Mouse (Mus musculus) T-helper 17 cell (primary cell): ENCODE measurements around the gene Acot12.
"Not testable (repeated sequence)": the region's sequence is repeated elsewhere in the genome, so short reads cannot be mapped to it uniquely, and the experiment has no call there.

Experiments
- in situ Hi-C, 2 experiments: fragments of 300-600 bp; cut with MboI, MseI; formaldehyde crosslinking; loops; 1 replicate in 1 of 2; 2 replicates in 1 of 2; pipeline ENCODE4 v1.15.1; 2025; ENCODE audit warnings: high pct_unique_total_duplicates in 2 of 2

Gene Acot12

DNA sequence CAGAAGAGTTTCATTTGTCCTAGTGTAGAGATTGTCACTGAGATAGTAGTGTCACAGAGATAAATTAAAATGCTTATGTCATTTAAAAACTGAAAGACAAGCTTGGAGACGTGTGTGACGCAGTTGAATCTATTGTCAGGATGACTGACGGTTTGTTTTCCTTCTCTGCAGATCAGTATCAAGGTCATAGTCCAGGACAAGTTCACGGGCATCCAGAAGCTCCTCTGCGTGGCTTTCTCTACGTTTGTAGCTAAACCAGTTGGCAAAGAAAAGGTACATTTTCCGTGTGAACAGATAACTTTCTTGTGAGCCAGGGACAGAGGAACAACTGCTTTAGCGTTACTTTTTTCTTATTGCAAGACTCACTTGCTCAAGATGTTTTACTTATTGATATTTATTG lies 18.5 kb downstream of the Acot12 start:
- in situ Hi-C loops: no loop called here

DNA sequence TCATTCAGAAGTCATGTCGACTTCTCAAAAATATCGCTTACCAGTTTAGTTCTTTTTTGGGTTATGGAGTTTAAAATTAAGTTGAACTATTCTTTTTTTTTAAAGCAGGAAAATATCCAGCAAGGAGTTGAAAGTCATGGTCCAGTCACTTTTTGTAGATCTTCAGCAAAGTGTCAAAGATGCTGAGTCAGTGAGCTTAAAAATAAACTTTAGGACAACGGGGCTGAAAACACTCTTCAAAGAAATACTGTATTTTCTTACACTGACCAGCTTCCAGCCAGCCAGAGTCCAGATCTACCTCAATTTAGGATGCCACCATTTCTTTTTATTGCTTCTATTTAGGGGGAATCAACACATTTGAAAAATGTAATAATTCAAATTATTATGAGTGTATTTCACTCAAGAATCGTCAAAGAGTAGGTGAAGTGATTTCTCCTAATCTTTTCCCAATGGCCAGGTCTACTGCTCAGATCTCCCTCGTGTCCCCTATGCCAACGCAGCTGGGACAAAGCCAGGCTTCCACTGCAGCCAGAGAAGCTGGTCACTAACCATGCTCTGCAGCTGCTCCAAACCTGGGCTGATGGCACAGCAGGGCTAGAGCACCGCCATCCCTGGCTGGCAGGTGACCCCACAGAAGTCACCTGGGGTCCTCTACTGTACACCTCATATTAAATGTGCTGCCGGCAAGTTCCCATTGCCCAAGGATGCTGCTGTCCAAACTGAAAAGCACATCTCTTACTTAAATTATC lies 19.2 kb downstream of the Acot12 start:
- in situ Hi-C loops: no loop called here

DNA sequence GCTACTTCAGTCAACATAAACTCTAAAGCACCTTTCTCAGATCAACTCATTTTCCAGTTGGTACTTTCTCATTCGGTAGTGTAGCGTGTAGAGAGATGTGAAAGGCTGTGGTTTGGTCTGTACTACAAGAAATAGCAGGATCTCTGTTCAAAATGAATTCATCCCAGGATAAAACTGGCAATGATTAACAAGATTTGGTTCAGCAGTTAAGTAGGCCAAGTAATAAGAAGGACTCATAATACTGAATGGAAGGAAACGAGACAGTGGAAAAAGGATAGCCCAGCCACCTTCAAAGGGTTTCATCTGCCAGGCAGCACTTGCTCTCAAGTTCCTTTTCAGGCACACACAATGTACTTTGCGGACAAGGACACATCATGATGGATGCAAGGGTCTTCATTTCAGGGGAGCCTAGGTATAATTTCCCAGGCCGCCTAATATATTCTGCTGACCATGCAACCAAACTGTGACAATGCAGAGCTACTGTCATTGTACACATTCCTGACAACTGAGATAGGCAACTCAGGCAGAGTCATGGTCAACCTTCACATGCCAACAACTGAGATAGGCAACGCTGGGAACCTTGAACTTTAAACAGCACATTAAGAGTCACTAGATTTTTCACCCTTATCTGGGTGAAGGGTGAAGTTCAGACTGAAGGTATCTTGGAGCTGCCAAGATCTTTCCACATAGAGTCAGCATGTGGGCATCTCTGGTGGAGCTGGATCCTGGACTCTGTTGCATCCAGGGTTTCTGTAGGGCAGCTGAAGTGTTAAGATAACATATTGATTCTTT lies 20.5 kb downstream of the Acot12 start:
- in situ Hi-C loops: no loop called here

DNA sequence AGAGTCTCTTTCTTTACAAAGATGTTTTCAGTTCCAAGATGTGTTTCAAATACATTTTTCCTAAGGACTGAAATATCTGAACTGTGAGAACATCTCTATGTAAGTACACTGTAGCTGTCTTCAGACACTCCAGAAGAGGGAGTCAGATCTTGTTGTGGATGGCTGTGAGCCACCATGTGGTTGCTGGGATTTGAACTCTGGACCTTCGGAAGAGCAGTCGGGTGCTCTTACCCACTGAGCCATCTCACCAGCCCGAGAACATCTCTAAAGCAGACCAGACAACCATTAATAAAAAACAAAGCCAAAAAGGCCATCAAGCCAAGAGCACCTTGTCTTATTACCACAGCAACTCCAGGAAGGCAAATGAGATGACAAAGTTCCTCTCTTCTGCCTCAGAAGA lies 22.3 kb downstream of the Acot12 start:
- in situ Hi-C loops: not testable (repeated sequence)

DNA sequence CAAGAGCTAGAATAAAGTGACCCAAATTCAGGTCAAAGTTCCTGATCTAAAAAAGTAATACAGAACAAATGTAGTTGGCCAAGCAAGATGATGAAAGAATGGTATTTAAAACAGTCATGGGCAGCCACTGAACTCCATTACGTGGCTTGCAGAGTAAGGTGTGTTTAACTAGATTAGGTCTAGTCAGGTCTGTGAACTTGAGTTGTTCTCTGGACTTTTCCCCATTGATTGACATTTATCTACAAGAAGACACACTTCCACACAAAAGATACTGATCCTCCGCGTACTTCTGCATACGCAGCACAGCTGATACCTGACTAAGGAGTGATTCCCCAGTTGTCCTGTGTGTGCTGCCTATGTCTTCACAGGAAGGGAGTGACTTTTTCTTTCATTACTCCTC lies 24.3 kb downstream of the Acot12 start:
- in situ Hi-C loops: no loop called here

DNA sequence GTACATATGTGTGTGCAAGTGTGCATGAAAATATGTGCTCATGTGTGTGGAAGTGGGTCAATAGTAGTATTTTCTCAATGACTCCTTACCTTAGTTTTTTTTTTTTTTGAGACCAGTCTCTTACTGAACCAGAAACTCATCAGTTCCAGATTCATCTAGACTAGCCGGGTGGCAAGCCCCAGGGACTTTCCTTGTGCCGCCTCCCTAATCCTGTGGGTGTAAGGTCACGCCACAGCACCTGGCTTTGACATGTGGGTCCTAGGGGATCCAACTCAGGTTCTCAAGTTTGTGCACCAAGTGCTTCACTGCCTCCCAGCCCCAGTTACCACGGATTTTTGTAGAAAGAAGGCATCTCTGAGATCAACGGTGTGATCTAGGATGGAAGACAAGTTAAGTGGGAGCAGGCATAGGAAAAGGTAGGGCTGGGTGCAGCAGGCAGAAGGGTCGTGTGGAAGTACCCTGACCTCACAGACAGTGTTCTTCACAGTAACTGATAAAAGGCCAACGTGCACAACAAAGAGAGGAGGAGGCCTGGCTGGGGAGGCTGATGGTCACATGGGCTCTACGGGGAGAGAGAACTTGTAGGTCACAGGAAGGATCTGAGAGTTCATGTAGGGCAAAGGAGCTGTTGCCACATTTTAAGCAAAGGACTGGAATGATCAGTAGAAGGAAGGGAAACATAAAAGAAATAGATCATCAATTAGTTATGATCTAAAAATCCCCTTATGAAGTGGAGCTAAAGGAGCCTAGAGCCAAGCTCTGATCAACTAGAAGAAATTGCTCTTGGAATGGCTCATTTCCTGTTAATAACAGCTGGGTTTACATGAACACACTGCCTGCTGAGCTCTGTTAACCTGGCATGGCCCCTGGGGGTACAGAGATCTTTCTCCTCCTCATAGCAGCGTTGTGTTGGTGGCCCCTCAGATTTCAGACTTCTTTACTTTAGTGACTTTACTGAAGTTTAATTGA lies 27.7 kb downstream of the Acot12 start:
- in situ Hi-C loops: no loop called here

DNA sequence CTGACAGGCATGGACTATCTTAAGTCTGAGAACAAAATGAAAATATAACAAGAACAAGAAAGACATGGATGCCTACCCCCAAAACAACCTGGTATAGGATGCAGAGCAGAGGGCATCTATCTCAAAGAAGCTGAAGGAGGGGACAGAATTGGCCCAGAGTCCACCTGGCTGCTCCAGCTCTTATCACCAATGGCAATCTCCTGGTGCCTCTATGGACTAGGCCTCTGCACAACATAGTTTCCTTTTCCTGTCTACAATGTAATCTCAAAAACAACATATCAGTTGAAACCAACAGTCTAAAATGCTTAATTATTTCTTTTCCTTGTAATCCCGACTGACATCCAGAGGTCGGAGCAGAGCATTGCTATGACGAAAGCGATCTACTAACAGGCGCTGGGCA lies 36.8 kb downstream of the Acot12 start:
- in situ Hi-C loops: loop anchor here in 1 of 2 experiments (25.0 kb wide), 1 partner anchor 1691 kb away; the partner anchor contains the start of genes Tmem167 and Xrcc4

DNA sequence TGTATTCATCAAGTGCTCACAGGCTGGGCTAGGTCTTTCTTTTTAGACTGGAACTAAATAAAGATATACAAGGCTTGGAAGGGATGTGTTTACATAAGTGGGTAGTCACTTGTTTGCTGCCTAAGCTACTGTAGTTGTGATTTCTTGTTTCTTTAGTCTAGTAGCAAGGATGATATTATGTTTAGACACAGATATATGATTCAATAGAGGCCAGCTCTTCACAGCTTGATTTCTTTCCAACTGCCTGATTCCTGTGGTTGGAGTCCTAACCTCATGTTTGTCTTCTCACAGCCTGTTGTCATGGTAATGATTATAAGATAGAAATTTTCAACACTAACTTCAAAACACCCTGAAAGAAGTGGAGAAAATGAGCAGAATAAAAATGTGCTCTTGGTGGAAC lies 38.6 kb downstream of the Acot12 start:
- in situ Hi-C loops: loop anchor here in 1 of 2 experiments (25.0 kb wide), 1 partner anchor 1693 kb away; the partner anchor contains the start of genes Tmem167 and Xrcc4

DNA sequence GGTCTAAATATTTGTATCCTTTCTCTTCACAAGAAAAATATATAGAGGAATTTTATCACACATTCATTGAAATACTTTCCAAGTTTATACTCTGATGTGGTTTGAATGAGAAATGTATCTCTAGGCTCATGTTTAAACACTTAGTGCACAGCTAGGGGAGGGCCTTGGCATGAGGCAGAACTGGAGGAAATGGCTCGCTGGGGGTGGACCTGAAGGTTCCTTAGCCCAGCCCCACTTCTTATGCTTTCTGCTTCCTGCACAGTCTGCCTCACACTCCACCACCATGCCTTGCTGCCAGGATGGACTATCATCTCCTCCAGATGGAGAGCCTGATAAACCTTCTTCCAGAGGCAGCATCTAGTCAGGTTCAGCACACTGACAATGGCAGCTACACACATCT lies 50.7 kb downstream of the Acot12 start:
- in situ Hi-C loops: loop anchor here in 1 of 2 experiments (25.0 kb wide), 1 partner anchor 1705 kb away; the partner anchor contains the start of genes Tmem167 and Xrcc4

DNA sequence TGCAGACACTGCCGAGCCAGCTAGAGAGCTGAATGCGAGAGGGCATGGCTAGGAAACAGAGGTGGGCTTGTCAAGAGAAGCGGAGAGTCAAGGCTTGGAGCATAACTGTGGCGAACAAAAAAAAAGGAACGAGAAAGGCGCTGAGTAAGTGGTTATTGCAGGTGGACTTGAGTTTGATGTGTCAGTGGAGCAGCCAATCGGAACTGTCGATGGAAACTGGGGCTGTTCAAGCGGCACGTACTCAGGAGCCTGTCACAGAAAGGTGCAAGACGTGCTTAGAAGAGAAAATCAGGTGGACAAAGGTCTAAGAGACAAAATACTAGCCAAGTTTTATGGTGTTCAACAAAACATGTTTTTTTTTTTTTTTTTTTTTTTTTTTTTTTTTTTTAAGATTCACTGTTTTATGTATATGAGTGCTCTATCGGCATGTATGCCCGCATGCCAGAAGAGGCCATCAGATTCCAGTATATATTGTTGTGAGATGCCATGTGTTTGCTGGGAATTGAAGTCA lies 53.7 kb downstream of the Acot12 start:
- in situ Hi-C loops: loop anchor here in 1 of 2 experiments (25.0 kb wide), 1 partner anchor 1708 kb away; the partner anchor contains the start of genes Tmem167 and Xrcc4

DNA sequence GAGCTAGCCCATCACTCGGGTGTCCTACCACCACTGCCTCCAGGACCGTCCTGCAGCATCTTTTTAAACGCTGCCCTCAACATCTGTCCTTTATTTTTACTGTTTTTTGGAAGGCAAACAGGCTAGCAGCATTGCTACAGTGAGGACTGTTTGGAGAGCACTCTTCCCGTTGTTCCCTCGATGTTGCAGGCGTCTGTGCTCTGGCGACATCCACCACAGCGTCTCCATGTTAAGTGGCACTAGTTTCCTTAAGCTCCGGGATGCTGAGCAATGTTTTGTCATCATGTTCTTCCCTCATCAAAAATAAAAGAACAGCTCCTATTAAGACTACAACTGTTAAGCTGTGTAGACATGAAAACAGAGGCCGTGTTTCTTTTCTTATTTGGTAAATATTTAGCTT lies 54.3 kb downstream of the Acot12 start:
- in situ Hi-C loops: loop anchor here in 1 of 2 experiments (25.0 kb wide), 1 partner anchor 1708 kb away; the partner anchor contains the start of genes Tmem167 and Xrcc4

DNA sequence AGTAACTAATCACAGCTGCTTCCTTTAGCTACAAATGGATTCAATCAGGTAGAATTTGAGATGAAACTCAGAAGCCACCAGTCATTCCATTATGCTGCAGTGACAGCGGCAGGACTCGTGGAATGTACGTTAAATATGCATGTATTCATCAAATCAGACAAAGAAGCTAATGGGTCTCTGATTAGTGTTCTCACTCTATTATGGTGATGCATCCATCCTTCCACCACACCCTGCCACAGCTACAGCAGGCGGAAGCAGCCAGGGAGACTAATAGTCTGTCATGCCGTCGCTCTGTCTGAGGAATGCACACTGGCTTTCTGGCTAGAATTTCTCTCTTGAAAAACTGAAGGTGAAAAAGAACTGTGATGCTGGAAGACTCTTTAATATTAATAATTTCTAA lies 54.7 kb downstream of the Acot12 start:
- in situ Hi-C loops: loop anchor here in 1 of 2 experiments (25.0 kb wide), 1 partner anchor 1709 kb away; the partner anchor contains the start of genes Tmem167 and Xrcc4

DNA sequence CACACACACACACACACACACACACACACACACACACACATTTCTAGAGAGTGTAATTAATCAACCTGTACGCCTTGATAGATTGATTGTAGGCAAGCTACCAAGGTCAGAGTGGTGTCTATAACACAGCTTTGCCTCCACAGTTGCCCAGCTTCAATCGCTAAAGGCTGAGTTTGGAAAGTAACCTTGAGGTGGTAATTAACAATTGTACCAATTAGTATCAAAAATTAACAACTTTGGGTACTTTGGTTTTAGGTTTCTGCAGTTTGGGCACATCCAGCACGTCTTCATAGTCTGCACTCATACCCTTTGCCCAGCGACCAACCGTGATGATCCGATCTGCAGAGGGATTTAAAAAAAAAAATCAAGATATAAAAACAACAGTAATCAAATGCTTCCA lies 55.6 kb downstream of the Acot12 start:
- in situ Hi-C loops: loop anchor here in 1 of 2 experiments (25.0 kb wide), 1 partner anchor 1710 kb away; the partner anchor contains the start of genes Tmem167 and Xrcc4

DNA sequence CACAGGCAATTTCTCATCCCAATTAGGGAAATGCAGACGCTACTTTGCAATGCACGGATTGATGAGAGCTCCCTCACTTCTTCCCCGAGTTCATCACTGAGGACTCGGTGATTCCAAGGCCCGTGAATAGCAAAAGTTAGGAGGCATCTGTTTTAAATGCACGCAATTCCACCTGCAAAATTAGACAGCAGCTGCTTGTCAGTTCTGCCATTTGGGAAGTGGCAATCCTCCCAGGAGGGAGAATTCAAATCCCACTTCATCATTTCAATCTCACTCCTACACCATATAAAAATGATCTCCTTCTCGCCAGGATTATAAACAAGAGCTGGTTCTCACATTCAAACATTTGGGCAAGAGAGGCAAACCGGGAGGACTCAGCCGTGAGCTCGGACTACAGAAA lies 56.1 kb downstream of the Acot12 start:
- in situ Hi-C loops: loop anchor here in 1 of 2 experiments (25.0 kb wide), 1 partner anchor 1710 kb away; the partner anchor contains the start of genes Tmem167 and Xrcc4

DNA sequence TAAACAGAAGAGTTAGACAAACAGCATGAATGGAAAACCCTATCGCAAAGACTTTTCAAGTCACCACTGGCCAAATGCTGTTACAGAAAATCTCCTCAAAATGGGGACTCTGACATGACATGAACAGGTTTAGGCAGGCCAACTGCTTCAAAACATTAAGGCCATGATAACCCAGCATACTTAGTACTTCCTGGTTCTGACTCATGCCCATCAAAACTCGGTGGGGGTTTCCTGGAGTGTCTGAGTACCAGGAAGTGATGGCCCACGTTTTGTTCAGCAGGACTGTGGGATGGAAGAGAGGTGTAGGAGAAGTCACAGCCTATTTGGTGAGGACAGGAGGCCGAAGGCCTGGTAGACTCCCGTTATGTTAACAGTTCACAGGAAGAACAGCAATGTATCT lies 60.4 kb downstream of the Acot12 start:
- in situ Hi-C loops: no loop called here

DNA sequence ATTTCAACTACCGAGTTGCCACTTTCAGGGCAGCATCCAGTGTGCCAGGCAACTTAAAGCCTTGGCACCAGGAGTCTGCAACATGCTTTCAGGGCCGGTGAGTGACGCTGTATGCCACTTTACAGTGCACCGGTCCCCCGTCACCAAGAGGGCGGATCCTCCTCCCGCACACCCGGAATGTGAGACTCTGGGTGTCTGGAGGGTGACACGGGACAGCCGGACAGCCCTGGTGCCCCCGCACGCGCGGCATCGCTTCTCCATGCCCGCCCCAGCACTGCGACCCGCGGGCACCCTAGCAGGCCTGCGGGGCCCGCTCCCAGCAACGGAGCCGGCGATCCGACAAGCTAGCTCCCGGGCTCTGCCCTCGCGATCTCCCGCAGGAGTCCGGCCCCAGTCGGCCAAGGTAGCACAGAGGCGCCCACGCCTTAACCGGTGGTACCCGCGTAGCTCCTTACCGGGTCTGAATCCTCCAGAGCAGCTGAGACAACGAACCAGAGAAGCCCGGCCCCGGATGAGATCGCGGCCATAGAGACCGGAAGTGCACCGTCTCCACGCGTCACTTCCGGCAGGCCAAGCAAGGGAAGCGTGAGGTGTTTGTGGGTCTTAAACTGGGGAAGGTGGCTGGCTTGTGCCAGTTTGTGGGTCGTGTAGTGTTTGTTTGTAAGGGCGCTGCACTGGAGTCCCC lies 66.0 kb downstream of the Acot12 start, which contains the start of gene Zcchc9:
Zcchc9 (minus strand) TSS at position 551 of the 685 bp plus-strand sequence.
- in situ Hi-C loops: loop anchor here in 1 of 2 experiments (5.0 kb wide), 1 partner anchor 55 kb away; no protein-coding TSS in a partner anchor

DNA sequence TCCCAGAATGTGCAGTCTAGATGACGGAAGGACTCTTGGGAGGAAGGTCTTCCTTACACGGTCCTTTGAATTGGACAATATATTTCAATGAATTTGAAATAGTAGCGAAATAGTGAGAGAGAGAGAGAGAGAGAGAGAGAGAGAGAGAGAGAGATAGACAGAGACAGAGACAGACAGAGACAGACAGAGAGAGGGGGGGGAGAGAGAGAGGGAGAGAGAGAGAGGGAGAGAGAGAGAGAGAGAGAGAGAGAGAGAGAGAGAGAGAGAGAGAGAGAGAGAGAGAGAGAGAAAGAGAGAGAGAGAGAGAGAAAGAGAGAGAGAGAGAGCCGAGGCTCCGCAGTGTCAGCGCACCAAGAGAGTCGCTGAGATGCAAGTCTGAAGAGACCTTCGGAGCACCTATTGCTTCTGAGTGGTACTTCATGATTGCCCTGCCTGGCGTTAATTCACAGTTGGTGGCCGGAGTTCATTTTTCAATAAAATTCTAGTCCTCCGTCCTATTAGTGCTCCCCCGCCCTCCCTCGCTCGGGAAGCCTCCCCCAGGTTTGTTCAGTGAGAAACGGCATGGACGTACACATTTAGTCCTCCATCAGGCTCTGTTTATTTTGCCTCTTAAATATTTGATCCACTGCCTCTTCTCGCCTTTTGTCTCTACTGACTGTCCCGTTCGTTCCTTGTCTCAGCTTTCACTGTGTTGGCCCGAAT lies 66.7 kb downstream of the Acot12 start:
- in situ Hi-C loops: loop anchor here in 1 of 2 experiments (5.0 kb wide), 1 partner anchor 54 kb away; no protein-coding TSS in a partner anchor

DNA sequence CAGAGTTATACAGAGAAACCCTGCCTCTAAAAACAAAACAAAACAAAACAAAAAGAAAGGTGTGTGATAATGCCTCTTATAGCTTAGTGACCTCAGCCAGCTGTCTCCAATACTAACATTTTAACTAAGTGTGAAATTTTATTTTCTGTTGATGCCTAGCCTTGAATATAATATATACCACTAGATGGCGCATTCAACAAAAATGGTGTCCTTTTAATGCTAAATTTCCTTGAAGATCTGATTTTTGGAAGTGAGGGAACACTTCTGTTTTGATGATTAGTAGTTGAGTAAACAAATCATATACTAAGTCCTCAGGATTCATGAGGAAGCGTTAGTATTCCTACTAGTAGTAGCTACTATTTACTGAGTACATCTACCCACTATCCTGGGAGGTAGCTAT lies 68.2 kb downstream of the Acot12 start:
- in situ Hi-C loops: loop anchor here in 1 of 2 experiments (5.0 kb wide), 1 partner anchor 53 kb away; no protein-coding TSS in a partner anchor

DNA sequence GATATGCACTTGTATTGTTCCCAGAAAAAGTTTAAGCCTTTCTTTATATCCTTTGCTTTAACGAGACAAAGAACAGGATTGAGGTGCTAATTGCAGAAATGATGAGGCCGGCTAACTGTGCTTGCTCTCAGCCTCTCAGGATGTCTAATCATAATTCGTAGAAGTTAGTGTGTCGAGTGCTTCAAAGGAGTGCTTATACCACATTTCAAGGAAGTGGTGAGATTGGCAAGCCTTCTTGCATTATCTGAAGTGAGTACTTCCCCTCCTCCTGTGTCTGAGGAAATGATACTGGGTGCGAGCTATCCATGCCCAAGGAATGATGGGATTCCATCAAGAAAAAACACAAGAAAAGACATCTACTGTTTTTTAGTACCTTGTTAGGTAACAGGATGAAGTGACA lies 73.4 kb downstream of the Acot12 start:
- in situ Hi-C loops: no loop called here
